Mouse (Mus musculus) ovary, adult 18-20 months (tissue): Measurements from ENCODE around the gene Prdm2.

Experiments used
- DNase-seq: peaks from one replicate; pipeline ENCODE4 v3.0.0; 2022; ENCODE audit warnings: low spot score, mixed read lengths

The Prdm2 gene

DNA sequence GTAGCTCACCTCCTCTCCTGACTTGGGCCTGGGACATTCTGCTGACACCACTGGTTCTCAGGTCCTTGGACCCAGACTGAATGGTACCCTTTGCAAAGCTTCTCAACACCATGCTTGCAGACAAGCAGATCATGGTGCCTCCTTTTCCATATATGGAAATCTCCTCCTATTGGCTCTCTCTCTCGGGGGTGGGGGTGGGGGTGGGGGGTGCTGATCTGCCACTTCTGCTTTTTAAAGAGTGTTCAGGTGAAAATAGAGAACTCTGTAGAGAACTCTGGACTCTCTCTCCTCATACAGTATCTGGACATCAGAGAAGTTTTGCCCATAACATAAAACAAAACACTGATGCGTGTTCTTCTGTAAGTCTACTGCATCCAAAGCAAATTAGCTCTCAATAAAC, 106.2 kb downstream of the Prdm2 start:
- DNase-seq = no peak

GRCm38 (mm10) chr4:143104739-143105138, 108.1 kb downstream of the Prdm2 start:
- DNase-seq = no peak

DNA sequence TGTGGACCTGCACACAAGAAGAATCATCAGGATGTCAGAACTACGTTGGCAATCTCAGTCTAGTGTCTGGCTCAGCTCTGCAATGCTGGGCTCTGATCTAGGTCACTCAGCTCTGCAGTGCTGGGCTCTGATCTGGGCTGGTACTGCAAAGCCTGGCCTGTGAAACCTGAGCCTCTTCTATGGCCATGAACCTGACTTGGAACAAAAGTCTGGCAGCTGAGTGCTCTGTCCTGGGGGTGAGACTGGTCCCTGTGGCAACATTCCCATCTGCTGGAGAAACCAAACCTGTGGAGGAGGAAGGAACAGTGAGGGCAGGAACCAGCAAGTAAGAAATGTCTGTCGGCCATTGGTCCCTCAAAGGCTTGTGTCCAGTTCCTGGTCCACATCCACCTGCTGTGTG, 109.0 kb downstream of the Prdm2 start:
- no peak for DNase-seq

DNA sequence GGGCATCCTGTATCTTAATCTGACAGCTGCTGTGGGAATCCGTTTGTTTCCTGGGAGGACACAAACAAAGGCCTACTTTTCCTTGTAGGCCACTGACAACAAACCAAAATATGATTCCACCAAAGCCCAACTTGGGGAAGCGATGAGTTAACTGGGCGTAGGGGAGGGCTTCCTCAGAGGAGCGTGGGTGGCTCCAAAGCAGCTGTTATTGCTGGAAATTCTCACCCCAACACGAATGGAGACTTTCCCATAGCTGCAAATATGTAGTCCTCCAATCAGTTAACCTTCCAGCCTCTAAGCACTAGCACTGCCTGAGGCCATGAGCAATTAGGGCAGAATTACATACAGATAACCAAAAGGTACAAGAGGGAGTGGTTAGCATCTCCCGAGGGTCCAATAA, 112.6 kb downstream of the Prdm2 start:
- DNase-seq = no peak

- no peak for DNase-seq
These were observed 113.3 kb downstream of the Prdm2 start for GRCm38 (mm10) chr4:143099288-143100039.

- no peak for DNase-seq
These were observed 120.6 kb downstream of the Prdm2 start for GRCm38 (mm10) chr4:143092082-143092701.

DNA sequence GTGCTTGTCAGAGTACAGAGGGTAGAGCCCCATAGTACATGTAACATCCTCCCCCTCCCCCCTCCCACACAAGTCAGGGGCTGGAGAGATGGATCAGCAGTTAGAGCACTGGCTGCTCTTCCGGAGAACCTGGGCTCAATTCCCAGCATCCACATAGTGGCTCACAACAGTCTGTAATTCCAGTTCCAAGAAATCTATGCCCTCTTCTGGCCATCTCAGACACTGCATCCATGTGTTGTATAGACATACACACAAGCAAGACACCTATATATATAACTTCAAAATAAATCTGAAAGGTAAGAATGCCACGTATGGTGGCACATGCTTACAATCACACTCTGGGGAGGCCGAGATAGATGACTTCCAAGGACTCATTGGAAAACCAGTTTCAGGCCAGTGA, 122.2 kb downstream of the Prdm2 start:
- no peak for DNase-seq

DNA sequence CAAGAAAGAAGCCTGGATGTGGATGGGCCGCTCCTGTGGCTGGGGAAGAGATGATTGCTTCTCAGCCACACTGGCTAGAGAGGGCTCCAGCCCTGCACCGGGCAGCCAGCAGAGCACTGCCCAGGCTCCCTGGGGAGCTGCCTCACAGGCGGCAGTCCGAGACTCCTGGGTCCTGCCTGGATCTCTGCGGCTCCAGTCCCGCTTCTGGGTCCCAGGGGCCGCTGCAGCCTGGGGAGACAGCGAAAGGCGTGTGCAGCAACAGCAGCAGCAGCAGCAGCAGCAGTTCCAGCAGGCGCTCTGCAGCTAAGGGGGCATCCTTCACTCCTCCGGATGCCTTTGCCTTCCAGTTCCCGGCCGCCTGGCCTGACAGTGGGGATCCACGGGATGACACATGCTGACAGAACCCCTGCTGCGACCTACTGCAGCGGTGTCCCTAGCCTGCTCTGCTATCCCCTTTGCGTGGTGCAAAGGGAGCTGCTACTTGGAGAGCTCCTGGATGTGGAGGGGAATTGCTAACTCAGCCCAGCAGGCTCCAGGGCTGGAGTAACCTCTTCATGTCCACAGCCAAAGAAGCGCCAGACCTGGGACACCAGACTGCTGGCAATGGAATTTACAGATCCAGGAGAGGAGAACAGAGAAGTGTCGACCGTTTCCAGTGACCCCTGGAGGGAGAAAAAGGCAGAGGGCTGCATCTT, 138.6 kb downstream of the Prdm2 start:
- no peak for DNase-seq

- DNase-seq = no peak
These were observed 141.0 kb downstream of the Prdm2 start for GRCm38 (mm10) chr4:143071791-143072190.

DNA sequence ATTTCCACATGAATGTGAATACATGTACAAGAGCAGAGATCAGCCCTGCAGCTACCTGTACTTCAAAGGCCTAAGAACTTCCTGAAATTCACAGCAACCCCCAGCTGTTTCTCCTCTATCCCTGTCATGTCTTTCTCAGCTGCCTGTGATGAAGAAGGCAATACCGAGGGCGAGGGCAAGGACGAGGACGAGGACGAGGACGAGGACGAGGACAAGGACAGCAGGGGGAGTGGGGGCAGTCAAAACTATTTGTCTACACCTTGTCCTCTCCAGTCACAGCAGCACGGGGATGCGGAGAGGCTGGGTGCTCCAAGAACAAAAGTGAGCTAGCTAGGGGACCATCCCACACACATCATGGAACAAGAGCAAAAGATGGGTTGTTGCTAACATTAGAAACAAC, 145.8 kb downstream of the Prdm2 start:
- DNase-seq = no peak

DNA sequence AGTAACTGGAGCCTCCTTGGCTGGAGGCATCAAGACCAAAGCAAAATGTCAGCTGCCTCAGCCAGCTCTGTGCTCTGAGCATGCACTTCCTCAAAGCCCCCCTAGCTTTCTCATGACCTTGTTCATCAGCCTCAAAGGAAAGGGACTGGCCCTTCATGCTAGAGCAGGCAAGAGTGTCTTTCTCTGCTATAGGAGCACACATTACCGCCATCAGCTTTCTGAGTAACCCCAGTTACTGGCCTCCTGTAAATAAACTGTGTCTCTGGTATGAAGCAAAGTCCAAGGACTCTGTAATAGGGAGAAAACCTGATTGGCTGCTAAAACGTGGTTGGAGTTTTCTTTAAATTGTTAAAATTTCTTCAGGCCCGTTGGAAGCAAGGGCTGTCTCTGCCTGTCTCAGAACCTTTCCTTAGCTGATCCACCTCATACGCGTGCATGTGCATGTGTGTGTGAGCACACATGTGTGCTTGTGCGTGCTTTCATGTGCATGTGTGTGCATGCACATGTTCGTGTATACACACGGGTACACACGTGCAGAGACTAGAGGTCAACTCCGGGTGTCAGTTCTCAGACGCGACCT, 153.9 kb downstream of the Prdm2 start:
- no peak for DNase-seq
